Mouse (Mus musculus): ENCODE measurements around the gene Gm28168. TPM values are rescaled to one million over a fixed set of nuclear protein-coding genes. Genes with fewer than 3 reads are reported as not detected.

Gm28168 gene
- not detected for polyA plus RNA-seq (2017; shearing (Covaris generic))

GRCm38 (mm10) chr1:117927715-117928114 is at the start of gene Gm28168:
Gene Gm28168 (plus strand): TSS chr1:117928015.

GRCm38 (mm10) chr1:117965639-117966038 is 37.8 kb downstream of the Gm28168 start, which contains the start of gene Gm7145:
Gene Gm7145 (plus strand): TSS chr1:117965939.

Other genes with a start within 250 kb of the Gm28168 start
- not detected for gene Gm28363, start 230.9 kb upstream of the Gm28168 start, polyA plus RNA-seq (2017; shearing (Covaris generic))
- not detected for gene B020011L13Rik, start 146.9 kb upstream of the Gm28168 start, polyA plus RNA-seq (2017; shearing (Covaris generic))
- not detected for gene Gm28360, start 97.9 kb upstream of the Gm28168 start, polyA plus RNA-seq (2017; shearing (Covaris generic))
- gene Gm7145, start 37.9 kb downstream of the Gm28168 start, polyA plus RNA-seq (2017; shearing (Covaris generic)) = not detected
- not detected for gene Gm29106, start 248.5 kb downstream of the Gm28168 start, polyA plus RNA-seq (2017; shearing (Covaris generic))